Mouse (Mus musculus) Patski (cell line): ENCODE results near the gene Gm17018. TPM values are rescaled to one million over a fixed set of nuclear protein-coding genes. Genes with fewer than 3 reads are reported as not detected.

Source experiments
- ATAC-seq: fragments of 100-300 bp; one replicate; pipeline ENCODE4 v1.8.0; 2021
- CTCF ChIA-PET: fragments of 350-600 bp; sonication (Branson Sonifier 250); formaldehyde crosslinking; loops from one replicate; lab custom pipeline; 2022; ENCODE audit warnings: inconsistent platforms; lab: Charles Lee
- POLR2A ChIA-PET: fragments of 350-600 bp; sonication (Branson Sonifier 250); formaldehyde crosslinking; loops from one replicate; lab custom pipeline; 2022; ENCODE audit warnings: antibody characterized with exemption, inconsistent platforms; lab: Charles Lee
- DNase-seq: peaks from one replicate; pipeline ENCODE4 v3.0.0-alpha.2; 2011; ENCODE audit warnings: low read depth, low spot score
- H3K27me3 ChIP-seq: fragments of 371-371 bp; one replicate; pipeline ENCODE4 v1.5.1; 2021
- CTCF ChIP-seq: fragments of 100-300 bp; IDR thresholded peaks from one replicate; pipeline ENCODE4 v1.5.1; 2021
- in situ Hi-C: fragments of 300-500 bp; cut with MboI; formaldehyde crosslinking; loops from 3 replicates; pipeline ENCODE4 v1.11.1; 2018; ENCODE audit warnings: low pct_unique_long_range_greater_than_20kb, mixed read lengths
- polyA plus RNA-seq: library from polyadenylated mRNA; unstranded; gene quantifications from one replicate; pipeline ENCODE4 v1.2.3, GENCODE M21; 2021

The Gm17018 gene
- polyA plus RNA-seq, 1 experiment from 2014 or later, result 71.7 TPM

DNA sequence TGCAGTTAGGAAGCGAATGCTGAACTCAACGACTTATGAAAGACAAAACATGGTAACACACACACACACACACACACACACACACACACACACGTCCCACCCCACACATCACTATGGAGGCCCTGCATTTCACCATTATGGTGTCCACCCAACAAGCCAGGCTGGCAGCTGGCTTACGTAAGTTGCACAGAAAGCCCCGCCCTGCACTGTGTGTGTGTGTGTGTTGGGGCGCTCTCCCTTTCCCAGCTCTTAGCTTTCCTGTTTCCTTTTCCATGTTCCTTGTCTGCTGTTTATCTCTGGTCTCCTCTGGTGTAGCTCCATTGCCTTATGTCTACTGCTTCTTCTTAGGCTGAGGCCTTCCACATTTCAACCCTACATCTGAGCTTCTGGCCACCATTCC, 57.8 kb downstream of the Gm17018 start:
- in situ Hi-C loops, result no loop called here
- POLR2A ChIA-PET, result interaction anchor here (0.6 kb wide), 1 partner anchor 65 kb away, joined by 3 read pairs; no protein-coding TSS in a partner anchor
- CTCF ChIA-PET, result no interaction called here
- ATAC-seq, result no peak
- H3K27me3 ChIP-seq, result no peaks in the 10 kb centered on the region
- DNase-seq, result no peak
- no peak for TF ChIP-seq CTCF

DNA sequence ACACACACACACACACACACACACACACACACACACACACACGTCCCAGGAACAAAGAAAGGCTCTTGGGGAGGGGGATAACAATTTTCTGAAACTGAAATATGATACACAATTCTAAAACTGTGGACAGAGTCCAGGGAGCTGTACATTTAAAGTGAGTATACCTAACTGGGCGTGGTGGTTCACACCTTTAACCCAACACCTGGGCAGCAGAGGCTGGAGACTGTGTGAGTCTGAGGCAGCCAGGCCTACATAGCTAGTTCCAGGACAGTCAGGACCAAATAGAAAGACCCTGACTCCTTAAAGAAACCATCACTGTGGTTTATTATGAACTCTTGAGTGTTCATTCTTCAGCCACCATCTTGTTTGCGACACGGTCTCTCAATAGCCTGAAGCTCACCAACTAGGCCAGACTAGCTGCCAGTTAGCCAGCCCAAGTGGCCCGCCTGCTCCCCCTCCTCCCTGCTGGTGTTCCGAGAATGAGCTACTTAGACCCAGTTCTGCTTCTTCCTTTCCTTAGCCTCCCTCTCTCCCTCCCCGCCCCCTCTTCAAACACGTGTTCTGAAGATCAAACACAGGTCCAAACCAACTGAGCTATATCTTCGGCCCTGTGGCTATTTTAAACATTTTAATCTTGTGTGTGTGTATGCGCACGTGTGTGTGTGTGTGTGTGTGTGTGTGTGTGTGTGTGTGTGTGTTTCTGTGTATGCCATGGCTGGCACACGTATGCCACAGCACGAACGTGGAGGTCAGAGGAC, 59.5 kb downstream of the Gm17018 start:
- ChIA-PET POLR2A (no interaction called here), CTCF (interaction anchor here (1.2 kb wide), 1 partner anchor 14 kb away, joined by 3 read pairs; no protein-coding TSS in a partner anchor)
- no peak for DNase-seq
- TF ChIP-seq CTCF, result no peak
- H3K27me3 ChIP-seq, result no peaks in the 10 kb centered on the region
- in situ Hi-C loops, result no loop called here
- no peak for ATAC-seq

DNA sequence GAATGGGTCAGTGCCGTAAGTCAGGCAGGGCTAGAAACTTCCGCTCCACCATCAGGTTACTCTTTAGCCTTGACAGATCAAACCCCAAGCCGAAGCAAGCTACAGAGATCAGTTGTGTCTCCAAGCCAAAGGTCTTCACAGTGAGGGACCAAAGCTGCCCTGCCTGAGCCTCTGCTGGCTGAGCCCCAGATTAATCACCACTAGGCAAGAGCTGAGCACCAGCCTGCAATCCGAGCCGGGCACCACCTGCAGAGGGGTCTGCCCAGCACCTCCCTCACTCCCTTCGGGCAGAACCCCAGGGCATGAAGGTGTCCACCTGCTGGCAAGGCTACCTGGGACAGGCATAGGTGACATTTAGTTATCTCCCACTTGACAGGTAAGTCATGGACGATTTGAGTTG, 60.6 kb downstream of the Gm17018 start:
- DNase-seq (no peak), ATAC-seq (no peak)
- no peaks in the 10 kb centered on the region for H3K27me3 ChIP-seq
- ChIA-PET POLR2A (no interaction called here), CTCF (interaction anchor here (1.2 kb wide), 1 partner anchor 35 kb away, joined by 3 read pairs; no protein-coding TSS in a partner anchor)
- TF ChIP-seq CTCF, result no peak
- in situ Hi-C loops, result no loop called here

DNA sequence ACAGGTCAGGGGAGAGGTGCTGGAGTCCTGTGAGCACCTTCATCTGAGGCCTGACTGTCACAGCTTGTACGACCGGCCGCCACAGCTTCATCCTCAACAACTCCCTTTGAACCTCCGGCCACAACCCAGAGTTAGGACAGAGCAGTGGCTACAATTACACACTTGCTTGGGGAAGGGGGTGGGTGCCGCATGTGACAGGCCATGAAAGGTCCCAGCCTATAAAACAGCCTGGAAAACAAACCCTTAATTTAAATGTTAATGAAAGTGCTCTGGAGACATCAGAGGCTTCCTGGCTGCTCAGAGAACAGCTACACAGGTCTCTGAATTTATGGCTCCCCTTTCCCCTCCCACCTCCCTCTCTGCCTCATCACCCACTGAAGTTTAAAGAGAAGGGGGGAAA, 61.7 kb downstream of the Gm17018 start:
- H3K27me3 ChIP-seq, result no peaks in the 10 kb centered on the region
- CTCF ChIA-PET, result interaction anchor here (1.8 kb wide), 1 partner anchor 9 kb away, joined by 4 read pairs; no protein-coding TSS in a partner anchor
- no peak for TF ChIP-seq CTCF
- POLR2A ChIA-PET, result interaction anchor here (0.7 kb wide), 1 partner anchor 157 kb away, joined by 3 read pairs; no protein-coding TSS in a partner anchor
- in situ Hi-C loops, result no loop called here
- ATAC-seq (no peak), DNase-seq (no peak)

DNA sequence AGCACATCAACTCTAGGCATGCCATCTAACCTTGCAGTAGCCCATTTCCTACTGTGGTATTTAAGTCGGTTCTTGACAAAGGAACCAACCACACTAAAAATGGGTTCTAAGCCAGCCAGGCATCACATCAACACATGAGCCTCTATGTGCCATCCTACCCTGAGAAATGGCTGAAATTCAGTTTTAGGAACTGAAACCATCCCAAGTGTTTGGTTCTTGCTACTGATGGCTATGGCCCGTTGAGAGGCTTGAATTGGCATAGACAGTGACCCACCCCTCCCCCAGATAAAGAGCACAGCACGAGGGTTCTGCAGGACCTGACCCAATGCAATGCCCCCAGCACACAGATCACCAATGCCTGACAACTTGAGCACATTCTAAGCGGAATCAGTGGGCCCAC, 63.3 kb downstream of the Gm17018 start:
- TF ChIP-seq CTCF, result no peak
- H3K27me3 ChIP-seq, result no peaks in the 10 kb centered on the region
- ChIA-PET CTCF (interaction anchor here (1.5 to 1.8 kb wide), 2 partner anchors 11 to 23 kb away, joined by 3 to 4 read pairs; no protein-coding TSS in a partner anchor), POLR2A (no interaction called here)
- ATAC-seq (no peak), DNase-seq (no peak)
- in situ Hi-C loops, result no loop called here

DNA sequence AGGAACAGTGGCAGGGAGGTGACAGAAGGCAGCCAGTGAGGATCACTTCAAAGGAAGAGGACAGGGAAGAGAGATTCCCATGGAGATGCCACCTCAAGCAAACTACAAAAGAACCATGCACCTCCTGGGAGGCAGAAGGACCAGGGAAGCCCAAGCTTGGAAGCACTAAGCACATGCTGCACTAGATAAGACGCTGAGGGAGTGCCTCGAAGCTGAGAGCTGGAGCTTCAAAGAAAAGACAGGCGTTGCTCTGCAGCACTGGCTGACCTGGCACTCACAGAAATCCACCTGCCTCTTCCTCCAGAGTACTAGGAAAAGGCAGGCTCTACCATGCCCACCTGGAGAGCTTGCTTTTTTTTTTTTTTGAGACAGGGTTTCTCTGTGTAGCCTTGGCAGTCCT, 66.6 kb downstream of the Gm17018 start:
- no peaks in the 10 kb centered on the region for H3K27me3 ChIP-seq
- DNase-seq (no peak), ATAC-seq (no peak)
- CTCF ChIA-PET, result no interaction called here
- in situ Hi-C loops, result no loop called here
- POLR2A ChIA-PET, result no interaction called here
- no peak for TF ChIP-seq CTCF

DNA sequence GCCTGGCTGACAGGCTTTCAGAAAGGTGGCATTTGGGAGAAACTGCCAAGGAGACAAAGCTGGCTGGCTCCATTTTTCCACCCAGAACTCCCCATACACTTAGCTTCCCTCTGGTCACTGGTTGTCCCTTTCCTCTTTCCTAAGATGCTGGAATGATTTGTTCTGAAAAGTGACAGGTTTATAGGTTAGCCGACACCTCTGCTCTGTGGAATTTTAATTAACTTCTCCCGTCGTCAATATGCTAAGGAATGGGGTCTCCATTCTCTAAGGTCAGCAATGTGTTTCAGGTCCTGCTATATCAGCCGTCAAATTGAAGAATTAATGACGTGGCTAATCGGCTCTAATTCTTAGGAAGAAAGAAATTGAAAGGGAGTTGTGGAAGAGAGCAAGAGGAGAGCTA, 68.2 kb downstream of the Gm17018 start:
- no peak for ATAC-seq
- POLR2A ChIA-PET, result no interaction called here
- no peaks in the 10 kb centered on the region for H3K27me3 ChIP-seq
- TF ChIP-seq CTCF, result no peak
- in situ Hi-C loops, result no loop called here
- CTCF ChIA-PET, result interaction anchor here (0.6 to 1.4 kb wide), 3 partner anchors 8 to 54 kb away, joined by 3 to 4 read pairs (median 3); no protein-coding TSS in a partner anchor
- no peak for DNase-seq

DNA sequence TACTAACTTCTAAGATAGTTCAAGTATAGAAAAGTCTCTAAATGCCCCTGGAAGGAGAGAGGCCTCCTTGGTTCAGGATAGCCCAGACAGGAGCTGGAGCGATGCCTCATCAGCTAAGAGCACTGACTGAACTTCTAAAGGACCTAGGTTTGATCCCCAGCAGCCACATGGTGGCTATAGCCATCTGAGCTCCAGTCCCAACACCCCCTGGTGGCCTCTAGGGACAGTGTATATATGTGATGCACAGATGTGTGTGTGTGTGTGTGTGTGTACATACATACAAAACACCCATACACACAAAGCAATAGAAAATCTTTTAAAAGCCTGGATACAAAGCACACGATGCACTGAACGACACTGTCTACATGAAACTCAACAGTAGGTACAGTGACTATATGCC, 68.8 kb downstream of the Gm17018 start:
- no peaks in the 10 kb centered on the region for H3K27me3 ChIP-seq
- in situ Hi-C loops, result no loop called here
- no peak for ATAC-seq
- TF ChIP-seq CTCF, result no peak
- CTCF ChIA-PET, result interaction anchor here (0.6 to 1.4 kb wide), 2 partner anchors 8 to 12 kb away, joined by 3 to 4 read pairs; no protein-coding TSS in a partner anchor
- DNase-seq, result no peak
- POLR2A ChIA-PET, result no interaction called here

Other genes with a start within 250 kb of the Gm17018 start
- gene Btrc, start 196.9 kb upstream of the Gm17018 start, polyA plus RNA-seq, result 42.1 TPM
- 21.3 TPM for gene Poll, start 84 bp upstream of the Gm17018 start, polyA plus RNA-seq
- gene Fbxw4, start 99.7 kb downstream of the Gm17018 start, polyA plus RNA-seq, result 39.2 TPM
- gene Fgf8, start 182.3 kb downstream of the Gm17018 start, polyA plus RNA-seq, result 0.13 TPM
- gene Npm3, start 189.0 kb downstream of the Gm17018 start, polyA plus RNA-seq, result 71.3 TPM
- 86.3 TPM for gene Mgea5, start 223.2 kb downstream of the Gm17018 start, polyA plus RNA-seq